Mouse (Mus musculus) kidney, adult 2 months (tissue): ENCODE measurements at regions not wholly inside any gene's neighbourhood (a gene's known extent, or its start where the extent isn't known, plus 50 kb on each side); places are given as distances from the start of the nearest gene placed in this dataset.

Experiments
- CTCF ChIP-seq: fragments of 200-500 bp; conservative IDR thresholded peaks from 2 replicates; pipeline ENCODE4 v1.5.1; 2011; ENCODE audit warnings: low read depth, mild to moderate bottlenecking, control low read depth, low read length, moderate library complexity, mixed read lengths; ENCODE audit not compliant: insufficient read depth, insufficient read length
- POLR2A ChIP-seq: fragments of 200-500 bp; IDR thresholded peaks from one replicate; pipeline ENCODE4 v1.6.1; 2011; ENCODE audit warnings: low read depth, low read length, control low read depth

DNA sequence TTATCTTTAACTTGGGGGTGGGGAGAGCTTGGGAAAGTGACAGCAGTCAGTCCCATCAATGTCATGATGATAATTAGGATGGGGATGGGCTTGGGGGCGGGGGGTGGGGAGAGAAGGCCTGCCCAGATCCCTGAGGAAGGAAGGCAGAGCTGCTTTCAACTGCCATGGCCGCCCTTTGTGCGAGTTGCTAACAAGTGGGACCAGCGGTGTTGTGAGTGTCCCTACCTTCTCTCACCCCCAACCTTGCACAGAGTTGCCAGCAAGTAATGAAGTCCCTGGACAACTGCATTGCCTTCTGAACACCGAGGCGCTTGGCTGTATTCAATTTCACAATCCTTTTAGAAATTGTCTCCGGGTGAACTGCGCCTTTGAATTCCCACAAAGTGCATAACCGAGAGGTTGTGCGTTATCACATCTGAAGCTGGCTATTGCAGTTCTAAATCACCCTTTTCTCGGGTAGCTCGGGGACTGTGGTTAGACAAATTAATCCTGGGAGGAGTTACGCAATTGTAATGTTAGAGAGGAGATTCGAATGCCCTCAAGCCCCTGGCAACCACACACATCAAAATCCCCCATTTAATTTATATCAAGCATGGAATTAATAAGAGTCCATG, 257.9 kb upstream of the Daam1 start:
- TF ChIP-seq CTCF (no peak), POLR2A (no peak)
